11 mouse cellular contexts compared by ENCODE assay signal in genomic region chr6:112778211-112778610, GRCm38 (mm10).
DNase-seq lines count a peak whose midpoint lies in the region; ATAC-seq and TF ChIP-seq lines count a peak whose summit lies in the region.
"Had no signal": no experiment of that assay in that cellular context is flagged by ENCODE, and none has a peak within 500 bp of the region (broad histone marks: within the 10 kb centered on the region; RNA-seq: fewer than 3 reads in every experiment).

No protein-coding gene starts in this region.

- H3K9me3 ChIP-seq in liver, postnatal 0 days (ENCODE audit: low read length), result no peaks in the 10 kb centered on the region
- no peaks in the 10 kb centered on the region for H3K9me3 ChIP-seq in forebrain, embryonic 12.5 days
- H3K9me3 ChIP-seq: limb, embryonic 10.5 days had no signal

- WGBS in liver, adult 2 months, result 76% methylated on average over 3 of the region's 3 CpGs
- 59% methylated on average over 3 of the region's 3 CpGs for WGBS in liver, postnatal 0 days (ENCODE audit: insufficient replicate concordance)
- 94% methylated on average over 3 of the region's 3 CpGs for WGBS in forebrain, embryonic 12.5 days

- no peaks in the 10 kb centered on the region for H3K79me2 ChIP-seq in liver, adult 2 months (ENCODE audit: control insufficient read depth, insufficient read depth, low read length)

- no peaks in the 10 kb centered on the region for H3K27me3 ChIP-seq in liver, adult 2 months (ENCODE audit: control insufficient read depth, insufficient read depth, low read length)
- H3K27me3 ChIP-seq in liver, postnatal 0 days (ENCODE audit: insufficient read depth, low read length), result no peaks in the 10 kb centered on the region
- no peaks in the 10 kb centered on the region for H3K27me3 ChIP-seq in forebrain, embryonic 12.5 days

- no peak overlapping the region for H3K9ac ChIP-seq in liver, adult 2 months (ENCODE audit: low read depth, low read length)
- no peak overlapping the region for H3K9ac ChIP-seq in liver, postnatal 0 days (replicated peaks)
- no peak overlapping the region for H3K9ac ChIP-seq in forebrain, embryonic 12.5 days

- H3K4me2 ChIP-seq in liver, postnatal 0 days (ENCODE audit: low read depth, low read length), result no peak overlapping the region
- no peak overlapping the region for H3K4me2 ChIP-seq in forebrain, embryonic 12.5 days

- no peaks in the 10 kb centered on the region for H3K36me3 ChIP-seq in liver, adult 2 months (ENCODE audit: control insufficient read depth, insufficient read depth, low read length)
- H3K36me3 ChIP-seq in liver, postnatal 0 days (replicated peaks; ENCODE audit: insufficient read depth, low read length), result no peaks in the 10 kb centered on the region
- peaks cover 79% of the 10 kb centered on the region for H3K36me3 ChIP-seq in forebrain, embryonic 12.5 days (replicated peaks)
- H3K36me3 ChIP-seq: limb, embryonic 10.5 days had no signal

- peak; percentile 59 to 79 for DNase-seq in frontal cortex, adult 2 months (ENCODE audit: extremely low spot score in 1 of 2, low spot score in 1 of 2)
- DNase-seq in frontal cortex, postnatal 25 days (ENCODE audit: low spot score in 2 of 2), result no peak
- DNase-seq in liver, adult 2 months (ENCODE audit: extremely low read depth, low read depth, low spot score), result peak; percentile 12
- no peak for DNase-seq in liver, postnatal 0 days
- DNase-seq in brain, embryonic 14.5 days (ENCODE audit: low read depth), result peak; percentile 32
- DNase-seq in left cerebral cortex, postnatal 36 days (ENCODE audit: low spot score in 2 of 2), result peak; percentile 30 to 34
- no peak for DNase-seq in embryo, embryonic 11 days
- DNase-seq: adrenal gland, adult 8-10 months; lung, postnatal 4 days had no signal

- no peak for TF ChIP-seq POLR2A in liver, adult 2 months (IDR thresholded peaks at IDR 0.05; ENCODE audit: extremely low read depth, insufficient read depth, low read length)
- no peak for TF ChIP-seq POLR2A in brain, embryonic 14.5 days (IDR thresholded peaks at IDR 0.05; ENCODE audit: borderline replicate concordance, extremely low read depth, insufficient read depth, insufficient read length, poor library complexity, severe bottlenecking)

- intact Hi-C loops in left cerebral cortex, postnatal 36 days (cut with DNase I), result no loop called here

- TF ChIP-seq CTCF in liver, adult 2 months (IDR thresholded peaks at IDR 0.05; ENCODE audit: low read depth, low read length), result no peak
- TF ChIP-seq CTCF in liver, postnatal 0 days (IDR thresholded peaks at IDR 0.05; ENCODE audit: low read depth), result no peak
- no peak for TF ChIP-seq CTCF in brain, embryonic 14.5 days (IDR thresholded peaks at IDR 0.05; ENCODE audit: borderline replicate concordance, extremely low read depth, insufficient read depth, insufficient read length)

- no peak overlapping the region for H3K4me3 ChIP-seq in liver, adult 2 months (ENCODE audit: insufficient read depth, low read depth, low read length)
- no peak overlapping the region for H3K4me3 ChIP-seq in liver, postnatal 0 days (ENCODE audit: low read depth, low read length)
- H3K4me3 ChIP-seq in forebrain, embryonic 12.5 days (replicated peaks), result no peak overlapping the region
- H3K4me3 ChIP-seq: limb, embryonic 10.5 days had no signal

- 0 out of 2 replicates have a peak overlapping the region, but pooled peaks have one; percentile 16 for H3K27ac ChIP-seq in liver, adult 2 months (replicated peaks; ENCODE audit: insufficient read depth, low read depth, low read length)
- no peak overlapping the region for H3K27ac ChIP-seq in liver, postnatal 0 days (ENCODE audit: low read depth)
- H3K27ac ChIP-seq in forebrain, embryonic 12.5 days, result no peak overlapping the region
- H3K27ac ChIP-seq: limb, embryonic 10.5 days had no signal

- no peak for TF ChIP-seq EP300 in liver, postnatal 0 days (IDR thresholded peaks at IDR 0.05; ENCODE audit: low read depth)

- H3K4me1 ChIP-seq in liver, adult 2 months (ENCODE audit: control insufficient read depth, insufficient read depth, low read length), result no peaks in the 10 kb centered on the region; the same call in 1 of the 2 replicates
- H3K4me1 ChIP-seq in liver, postnatal 0 days (ENCODE audit: insufficient read depth), result no peaks in the 10 kb centered on the region
- no peaks in the 10 kb centered on the region for H3K4me1 ChIP-seq in forebrain, embryonic 12.5 days
- H3K4me1 ChIP-seq: limb, embryonic 10.5 days had no signal

- no peak for ATAC-seq in liver, postnatal 0 days
- no peak for ATAC-seq in forebrain, embryonic 12.5 days (ENCODE audit: low FRiP score)

Comparison
In these comparisons a context has a peak if more than half of its experiments do, and no peak if none do; other contexts are left out.
1. DNase-seq: peak in frontal cortex, adult 2 months (2 of 2), liver, adult 2 months (single experiment), brain, embryonic 14.5 days (single experiment) and left cerebral cortex, postnatal 36 days (2 of 2); none in frontal cortex, postnatal 25 days (0 of 2), liver, postnatal 0 days (single experiment) and embryo, embryonic 11 days (single experiment).